Mouse (Mus musculus) inflammation-experienced regulatory T-cells, adult 16 weeks (primary cell): ENCODE results near the gene Vwa3a. TPM values are rescaled to one million over a fixed set of nuclear protein-coding genes. Genes with fewer than 3 reads are reported as not detected.

Experiments used
- polyA plus RNA-seq: library from polyadenylated mRNA; unstranded; fragments of 100-300 nt; shearing (Covaris generic); gene quantifications from one replicate; pipeline ENCODE4 v1.2.1, GENCODE M21; 2017

Vwa3a gene
- polyA plus RNA-seq: not detected

DNA sequence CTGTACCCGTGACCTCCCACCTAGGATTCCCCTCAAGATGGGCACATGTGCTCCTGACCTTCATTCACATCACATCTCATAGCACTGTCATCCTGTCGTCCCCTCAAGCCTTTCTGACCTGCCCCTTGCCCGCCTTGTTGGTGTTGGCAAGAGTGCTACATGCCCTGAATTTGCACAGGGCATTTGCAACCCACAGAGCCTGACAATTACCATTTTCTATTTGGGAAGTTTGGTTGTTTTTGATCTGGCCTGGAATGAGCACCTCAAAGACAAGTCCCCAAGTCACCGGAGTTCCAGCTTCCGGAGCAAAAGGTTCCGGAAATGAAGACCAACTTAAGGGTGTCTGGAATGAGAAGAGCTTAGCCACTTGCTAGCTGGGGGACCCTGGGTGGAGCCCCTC, at the start of gene Vwa3a:
Vwa3a (plus strand) TSS at position 301 of the 400 bp plus-strand sequence.

DNA sequence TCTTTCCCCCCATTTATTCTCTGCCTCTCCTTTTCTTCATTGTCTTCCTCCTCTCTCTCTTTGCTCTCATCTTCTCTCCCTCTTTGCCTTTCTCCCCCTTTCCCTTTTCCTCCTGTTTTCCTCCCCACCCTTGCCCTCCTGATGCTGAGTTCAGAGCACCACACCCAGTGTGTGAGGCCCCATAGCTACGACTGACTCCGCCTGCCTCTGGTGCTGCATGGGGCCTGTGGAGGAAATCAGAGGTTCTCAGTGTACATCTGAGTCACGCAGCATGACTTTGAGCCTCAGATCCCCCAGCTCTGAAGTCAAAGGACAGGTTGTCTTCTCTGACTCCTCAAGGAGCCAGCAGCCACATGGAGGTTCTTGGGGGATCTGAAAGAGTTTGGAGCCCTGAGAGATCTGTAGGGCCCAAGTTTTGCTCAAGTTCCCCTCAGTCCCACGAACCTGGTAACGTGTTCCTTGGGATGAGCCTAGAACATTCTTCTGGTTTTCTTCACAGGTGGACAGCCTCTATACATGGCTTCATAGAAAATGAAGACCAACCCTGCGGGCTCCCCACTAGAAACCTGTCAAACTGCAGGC, 72.8 kb downstream of the Vwa3a start, which contains the start of gene Gm5737:
Gm5737 (plus strand) TSS at position 532 of the 582 bp plus-strand sequence.

GRCm38 (mm10) chr7:120842345-120843036, 103.4 kb downstream of the Vwa3a start, which contains the start of gene Eef2k:
Gene Eef2k (plus strand): TSS chr7:120842831.

Other genes starting within 250 kb of the Vwa3a start
- gene Uqcrc2, start 104.1 kb upstream of the Vwa3a start, polyA plus RNA-seq: 183 TPM
- 0.62 TPM for gene Pdzd9, start 69.0 kb upstream of the Vwa3a start, polyA plus RNA-seq
- 2.8 TPM for gene Mosmo, start 61.7 kb upstream of the Vwa3a start, polyA plus RNA-seq
- gene Gm5737, start 73.0 kb downstream of the Vwa3a start, polyA plus RNA-seq: not detected
- 15.0 TPM for gene Eef2k, start 103.5 kb downstream of the Vwa3a start, polyA plus RNA-seq
- gene Polr3e, start 178.4 kb downstream of the Vwa3a start, polyA plus RNA-seq: 38.7 TPM
- 0.76 TPM for gene Cdr2, start 243.0 kb downstream of the Vwa3a start, polyA plus RNA-seq
- gene Mfsd13b, start 243.2 kb downstream of the Vwa3a start, polyA plus RNA-seq: not detected